Mouse (Mus musculus) left cerebral cortex, adult 9 months (tissue): ENCODE measurements around the gene Bcl11a.

Experiments used
- DNase-seq, 2 experiments: peaks; one replicate each; pipeline ENCODE4 v3.0.0; 2022; ENCODE audit warnings: low spot score in 2 of 2

Gene Bcl11a

DNA sequence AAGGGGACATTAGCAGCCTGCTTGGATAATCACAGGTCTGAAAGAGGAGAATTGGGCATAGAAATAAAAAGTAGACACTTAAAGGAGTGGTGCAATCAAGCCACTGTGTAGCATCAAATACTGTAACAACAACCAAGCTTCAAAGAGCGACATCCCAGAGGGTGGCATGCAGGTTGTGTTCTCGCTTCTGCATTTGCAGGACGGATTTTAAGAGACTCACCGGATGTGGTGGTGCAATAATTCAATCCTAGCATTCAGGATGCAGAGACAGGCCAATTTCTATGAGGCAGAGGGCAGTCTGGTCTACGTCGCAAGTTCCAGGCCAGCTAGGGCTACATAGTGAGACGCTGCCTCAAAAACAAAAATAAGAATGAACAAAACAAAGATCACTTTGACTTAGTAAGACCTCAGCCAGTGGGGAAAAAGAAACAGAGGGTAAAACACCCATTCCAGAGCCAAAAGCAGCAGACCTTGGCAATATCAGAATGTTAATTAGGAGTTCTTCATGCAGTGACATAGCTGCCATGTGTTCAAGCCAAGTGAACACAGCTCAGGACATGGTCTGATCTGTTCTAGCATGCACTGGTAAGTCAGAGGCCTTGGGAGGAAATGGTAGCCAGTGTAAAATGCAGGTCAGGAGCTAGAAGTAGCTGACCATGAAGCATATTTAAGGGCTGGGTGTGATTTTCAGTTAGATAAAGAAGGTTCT lies 74.4 kb downstream of the Bcl11a start:
- no peak for DNase-seq

DNA sequence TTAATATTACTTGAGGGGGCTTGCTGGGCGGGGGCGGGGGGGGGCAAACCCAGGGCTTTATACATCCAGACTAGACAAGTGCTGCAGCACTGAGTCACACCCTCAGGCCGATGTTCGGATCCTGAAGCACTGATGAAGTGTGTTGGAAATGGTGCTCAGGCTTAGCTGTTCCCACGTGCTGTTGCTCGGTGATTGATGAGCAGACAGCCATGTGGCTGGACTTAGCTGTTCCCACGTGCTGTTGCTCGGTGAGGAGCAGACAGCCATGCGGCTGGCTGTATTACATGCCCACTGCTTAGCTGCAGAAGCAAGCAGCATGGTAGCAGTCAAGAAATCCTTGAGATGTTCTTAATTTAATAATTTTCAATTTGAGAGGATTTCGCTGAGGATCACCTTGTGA lies 75.2 kb downstream of the Bcl11a start:
- no peak for DNase-seq

GRCm38 (mm10) chr11:24158026-24158425 lies 80.2 kb downstream of the Bcl11a start:
- no peak for DNase-seq

DNA sequence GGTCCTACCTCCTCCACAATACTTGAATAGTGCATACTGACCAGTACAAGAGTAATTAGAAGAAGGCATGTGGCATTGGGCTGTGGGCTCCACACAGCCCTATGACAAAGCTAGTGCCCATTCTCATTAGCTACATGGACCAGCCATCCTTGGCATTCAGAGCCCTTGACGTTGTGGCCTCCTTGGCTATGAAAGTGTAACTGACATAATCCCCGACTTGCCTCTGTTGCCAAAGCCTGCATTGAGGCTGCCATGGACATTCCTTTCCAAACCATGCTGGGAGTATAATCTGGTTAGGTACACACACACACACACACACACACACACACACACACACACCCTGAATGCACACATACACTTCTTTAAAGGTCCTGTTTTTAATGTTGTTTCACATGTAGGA lies 81.8 kb downstream of the Bcl11a start:
- DNase-seq = no peak

GRCm38 (mm10) chr11:24161458-24161857 lies 83.6 kb downstream of the Bcl11a start:
- no peak for DNase-seq

- DNase-seq = peak in 1 of 2 experiments; percentile 62
Observed at GRCm38 (mm10) chr11:24162056-24162455, 84.2 kb downstream of the Bcl11a start.

- no peak for DNase-seq
Observed at GRCm38 (mm10) chr11:24163072-24163471, 85.2 kb downstream of the Bcl11a start.

GRCm38 (mm10) chr11:24164065-24164464 lies 86.2 kb downstream of the Bcl11a start:
- no peak for DNase-seq

- DNase-seq = no peak
Observed at GRCm38 (mm10) chr11:24171675-24172285, 93.9 kb downstream of the Bcl11a start.

GRCm38 (mm10) chr11:24172585-24172984 lies 94.7 kb downstream of the Bcl11a start:
- DNase-seq = no peak

DNA sequence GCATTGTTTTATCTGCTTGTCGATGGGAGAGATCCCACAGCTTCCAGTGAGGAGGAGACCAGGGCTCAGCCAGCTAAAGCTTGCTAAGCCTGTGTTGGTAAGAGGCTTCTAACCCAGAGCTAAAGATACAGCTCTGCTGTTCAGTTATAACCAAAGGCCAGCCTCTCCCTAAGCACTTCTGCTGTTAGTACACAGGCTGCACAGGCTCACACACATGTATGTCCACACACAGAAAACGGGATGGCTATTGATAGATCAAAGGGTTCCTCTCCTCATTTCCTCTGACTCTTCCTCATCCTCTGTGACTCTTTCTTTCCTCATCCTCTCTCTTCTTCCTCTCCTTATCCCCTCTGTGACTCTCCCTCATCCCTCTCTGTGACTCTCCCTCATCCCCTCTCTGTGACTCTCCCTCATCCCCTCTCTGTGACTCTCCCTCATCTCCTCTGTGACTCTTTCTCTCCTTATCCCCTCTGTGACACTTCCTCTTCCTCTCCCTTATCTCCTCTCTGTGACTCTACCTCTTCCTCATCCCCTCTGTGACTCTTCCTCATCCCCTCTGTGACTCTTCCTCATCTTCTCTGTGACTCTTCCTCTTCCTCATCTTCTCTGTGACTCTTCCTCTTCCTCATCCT lies 96.4 kb downstream of the Bcl11a start:
- DNase-seq = no peak

DNA sequence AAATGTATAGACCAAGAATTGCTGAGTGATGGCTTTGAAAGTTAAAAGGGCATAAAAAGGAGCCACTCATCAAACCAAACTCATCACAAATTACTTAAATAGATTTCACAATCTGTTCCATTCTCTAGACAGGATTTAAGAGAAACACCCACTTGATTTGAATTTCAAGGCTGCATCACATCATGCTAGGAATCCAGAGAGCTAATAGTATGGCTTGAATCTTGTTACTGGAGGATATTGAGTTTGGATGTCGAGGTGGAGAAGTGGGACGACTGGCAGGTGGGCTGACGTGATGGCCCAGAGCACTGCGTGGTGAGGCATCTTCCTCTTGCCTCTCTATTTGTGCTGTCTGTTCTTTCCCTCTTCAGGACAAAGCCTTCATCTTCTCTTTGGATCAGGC lies 99.6 kb downstream of the Bcl11a start:
- DNase-seq = no peak

DNA sequence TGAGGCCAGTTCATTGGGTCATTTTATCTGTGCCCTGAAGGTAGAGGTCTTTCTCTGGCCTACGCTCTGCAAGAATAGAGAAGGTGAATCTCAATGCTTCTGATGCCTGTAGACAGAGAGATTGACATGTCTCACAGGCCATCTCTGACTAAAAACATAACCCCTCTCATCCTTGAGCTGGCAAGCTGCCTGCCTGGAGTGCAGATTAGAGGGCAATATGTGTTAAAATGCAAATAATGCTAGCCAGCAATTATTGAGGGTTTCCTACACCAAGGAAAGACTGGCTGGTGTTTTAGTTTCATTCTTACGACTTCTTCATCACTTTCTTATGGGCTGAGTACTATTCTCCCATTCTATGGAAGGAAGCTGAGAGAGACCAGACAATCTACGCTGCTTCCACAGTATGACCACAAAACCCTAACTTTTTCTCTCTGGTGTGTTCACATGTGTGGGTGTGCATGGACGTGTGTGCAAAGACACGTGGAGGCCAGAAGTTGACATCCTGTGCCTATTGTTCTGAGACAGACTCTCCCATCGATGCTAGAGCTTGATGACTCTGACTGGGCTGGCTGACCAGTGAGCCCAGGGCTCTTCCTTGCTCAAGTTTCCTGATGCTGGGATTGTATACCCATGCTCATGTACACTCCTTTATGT lies 101.1 kb downstream of the Bcl11a start:
- no peak for DNase-seq

DNA sequence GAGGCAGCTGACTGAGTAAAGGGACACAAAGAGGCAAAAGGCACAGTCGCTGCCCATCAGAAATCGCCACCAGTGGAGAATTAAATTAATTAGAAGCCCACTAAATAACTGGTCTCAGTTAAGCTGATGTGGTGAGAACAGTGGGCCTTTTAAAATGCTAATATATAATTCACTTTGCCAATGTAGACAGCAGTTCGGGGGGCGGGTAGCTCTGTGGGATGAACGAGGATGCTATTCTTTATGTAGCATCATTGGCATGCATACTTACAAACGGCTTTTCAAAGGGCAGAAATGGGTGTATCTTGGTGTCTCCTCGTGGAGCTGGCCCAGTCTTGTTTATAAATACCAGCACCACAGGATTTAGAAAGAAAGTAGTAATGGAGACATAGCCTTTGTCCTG lies 102.2 kb downstream of the Bcl11a start:
- DNase-seq = no peak

- no peak for DNase-seq
Observed at GRCm38 (mm10) chr11:24183501-24183900, 105.6 kb downstream of the Bcl11a start.

DNA sequence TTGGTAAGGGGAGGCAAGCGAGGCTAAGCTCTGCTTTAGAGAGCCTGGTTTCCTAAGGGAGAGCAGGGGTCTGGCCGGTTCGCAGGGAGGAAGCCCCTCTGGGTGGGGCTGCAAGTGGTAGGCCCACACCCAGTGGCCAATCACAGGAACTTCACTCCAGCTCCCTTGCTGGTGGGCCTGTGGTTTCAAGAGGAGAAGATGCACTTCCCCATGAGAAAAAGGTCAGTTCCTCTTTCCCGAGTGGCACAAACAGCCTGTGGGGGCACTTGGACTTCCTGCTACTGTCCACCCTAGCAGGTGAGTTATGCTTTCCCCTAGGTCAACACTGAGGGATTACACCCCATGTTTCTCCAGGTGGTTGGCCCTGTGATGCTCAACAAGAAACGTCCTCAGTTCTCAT lies 107.1 kb downstream of the Bcl11a start:
- no peak for DNase-seq

DNA sequence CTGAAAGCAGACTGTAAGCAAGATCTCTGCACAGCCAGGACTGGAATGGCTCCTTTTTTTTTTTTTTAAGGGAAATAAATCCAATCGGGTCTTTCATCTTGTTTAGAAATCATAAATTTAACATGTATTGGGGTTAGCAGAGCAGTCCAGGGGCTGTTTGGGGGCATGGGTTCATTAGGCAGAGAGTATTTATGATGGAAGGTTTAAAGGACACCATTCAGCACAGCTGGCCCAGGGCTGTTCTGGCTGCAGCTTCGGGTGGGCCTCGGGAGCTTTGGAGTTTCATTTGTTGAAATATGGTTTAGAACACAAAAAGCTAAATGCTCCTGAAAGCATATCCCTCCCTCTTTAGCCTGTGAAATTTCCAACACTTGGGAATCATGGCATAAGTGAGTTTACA lies 112.6 kb downstream of the Bcl11a start:
- DNase-seq = no peak

GRCm38 (mm10) chr11:24196460-24197190 lies 118.8 kb downstream of the Bcl11a start:
- no peak for DNase-seq

- DNase-seq = no peak
Observed at GRCm38 (mm10) chr11:24197424-24197823, 119.6 kb downstream of the Bcl11a start.

- no peak for DNase-seq
Observed at GRCm38 (mm10) chr11:24199560-24199959, 121.7 kb downstream of the Bcl11a start.

GRCm38 (mm10) chr11:24200310-24200709 lies 122.5 kb downstream of the Bcl11a start:
- no peak for DNase-seq

GRCm38 (mm10) chr11:24201223-24201622 lies 123.4 kb downstream of the Bcl11a start:
- no peak for DNase-seq
